Mouse (Mus musculus) hindbrain, embryonic 15.5 days (tissue): ENCODE measurements around the gene Prkaa1. TPM values are rescaled to one million over a fixed set of nuclear protein-coding genes. Genes with fewer than 3 reads are reported as not detected.
A peak's percentile ranks its signal among the peaks of the same experiment; 100 is the strongest.

Source experiments
- ATAC-seq: fragments of 200-750 bp; cut with Nextera tagmentation; 2 replicates; pipeline ENCODE4 v1.8.0; 2017; ENCODE audit warnings: low read depth, moderate number of reproducible peaks, moderate TSS enrichment; ENCODE audit not compliant: low FRiP score
- H3K27ac ChIP-seq: fragments of 300-500 bp; sonication (generic); replicated peaks from 2 replicates; pipeline ENCODE4 v1.5.1; 2015; ENCODE audit warnings: mild to moderate bottlenecking, inconsistent platforms
- H3K27me3 ChIP-seq: fragments of 300-500 bp; sonication (generic); 2 replicates; pipeline ENCODE4 v1.6.1; 2015; ENCODE audit warnings: control low read depth, inconsistent platforms
- H3K36me3 ChIP-seq: fragments of 300-500 bp; sonication (generic); 2 replicates; pipeline ENCODE4 v1.6.1; 2015; ENCODE audit warnings: control low read depth, inconsistent platforms
- H3K4me1 ChIP-seq: fragments of 300-500 bp; sonication (generic); replicated peaks from 2 replicates; pipeline ENCODE4 v1.6.1; 2015; ENCODE audit warnings: control low read depth, inconsistent platforms
- H3K4me2 ChIP-seq: fragments of 300-500 bp; sonication (generic); 2 replicates; pipeline ENCODE4 v1.6.1; 2015; ENCODE audit warnings: moderate library complexity, mild to moderate bottlenecking, inconsistent platforms
- H3K4me3 ChIP-seq: fragments of 300-500 bp; sonication (generic); 2 replicates; pipeline ENCODE4 v1.5.1; 2015; ENCODE audit warnings: mild to moderate bottlenecking, inconsistent platforms
- H3K9ac ChIP-seq: fragments of 300-500 bp; sonication (generic); 2 replicates; pipeline ENCODE4 v1.6.1; 2015; ENCODE audit warnings: inconsistent platforms
- H3K9me3 ChIP-seq: fragments of 300-500 bp; sonication (generic); 2 replicates; pipeline ENCODE4 v1.6.1; 2016; ENCODE audit warnings: control low read depth, inconsistent platforms
- WGBS: fragments of 180-500 bp; shearing (Covaris S2); methylation state at CpG from one replicate; pipeline ENCODE4 v1.1.7; 2015; 5-methylcytosine and 5-hydroxymethylcytosine counted together
- polyA plus RNA-seq: library from polyadenylated mRNA; unstranded; fragments of >200 nt; fragmentation: Nextera tagmentation; extraction: Ambion mirVana; gene quantifications from 2 replicates; pipeline ENCODE4 v1.2.1, GENCODE M21; 2015

Gene Prkaa1
- polyA plus RNA-seq, 1 experiment from 2014 or later: 13.7 TPM

GRCm38 (mm10) chr15:5152171-5152570 lies 8.5 kb downstream of the Prkaa1 start:
- H3K9me3 ChIP-seq: no peaks in the 10 kb centered on the region
- peaks cover 17% of the 10 kb centered on the region; the same call in 1 of the 2 replicates for H3K4me1 ChIP-seq
- no peak overlapping the region for H3K4me3 ChIP-seq
- no peaks in the 10 kb centered on the region for H3K36me3 ChIP-seq
- H3K27me3 ChIP-seq: no peaks in the 10 kb centered on the region
- 94% methylated on average over 6 of the region's 6 CpGs for WGBS
- H3K4me2 ChIP-seq: no peak overlapping the region
- no peak overlapping the region for H3K27ac ChIP-seq
- no peak for ATAC-seq
- H3K9ac ChIP-seq: no peak overlapping the region

GRCm38 (mm10) chr15:5154621-5155020 lies 11.0 kb downstream of the Prkaa1 start:
- Histone ChIP-seq H3K27ac (no peak overlapping the region), H3K4me1 (peaks cover 6% of the 10 kb centered on the region; the same call in 1 of the 2 replicates), H3K4me2 (no peak overlapping the region), H3K36me3 (no peaks in the 10 kb centered on the region), H3K9me3 (no peaks in the 10 kb centered on the region), H3K4me3 (no peak overlapping the region), H3K9ac (no peak overlapping the region), H3K27me3 (no peaks in the 10 kb centered on the region)
- no peak for ATAC-seq
- WGBS: 88% methylated on average over 9 of the region's 9 CpGs

GRCm38 (mm10) chr15:5155093-5155492 lies 11.4 kb downstream of the Prkaa1 start:
- H3K9ac ChIP-seq: no peak overlapping the region
- H3K27me3 ChIP-seq: no peaks in the 10 kb centered on the region
- H3K27ac ChIP-seq: no peak overlapping the region
- H3K4me1 ChIP-seq: peaks cover 6% of the 10 kb centered on the region; the same call in 1 of the 2 replicates
- H3K9me3 ChIP-seq: no peaks in the 10 kb centered on the region
- H3K36me3 ChIP-seq: no peaks in the 10 kb centered on the region
- H3K4me3 ChIP-seq: no peak overlapping the region
- ATAC-seq: no peak
- H3K4me2 ChIP-seq: no peak overlapping the region
- WGBS: 64% methylated on average over 5 of the region's 5 CpGs

- WGBS: 84% methylated on average over 4 of the region's 4 CpGs
- no peaks in the 10 kb centered on the region for H3K27me3 ChIP-seq
- ATAC-seq: no peak
- H3K4me2 ChIP-seq: no peak overlapping the region
- H3K9ac ChIP-seq: no peak overlapping the region
- no peak overlapping the region for H3K4me3 ChIP-seq
- peaks cover under 1% of the 10 kb centered on the region; the same call in 1 of the 2 replicates for H3K36me3 ChIP-seq
- H3K4me1 ChIP-seq: peaks cover 6% of the 10 kb centered on the region; the same call in 1 of the 2 replicates
- H3K9me3 ChIP-seq: no peaks in the 10 kb centered on the region
- H3K27ac ChIP-seq: no peak overlapping the region
These were observed 12.7 kb downstream of the Prkaa1 start for GRCm38 (mm10) chr15:5156355-5156754.

- Histone ChIP-seq H3K4me1 (peaks cover 6% of the 10 kb centered on the region; the same call in 1 of the 2 replicates), H3K9me3 (no peaks in the 10 kb centered on the region), H3K4me3 (no peak overlapping the region), H3K9ac (no peak overlapping the region), H3K4me2 (no peak overlapping the region), H3K27ac (no peak overlapping the region), H3K27me3 (no peaks in the 10 kb centered on the region), H3K36me3 (peaks cover 4% of the 10 kb centered on the region; the same call in 1 of the 2 replicates)
- WGBS: 55% methylated on average over 1 of the region's 1 CpGs
- no peak for ATAC-seq
These were observed 13.7 kb downstream of the Prkaa1 start for GRCm38 (mm10) chr15:5157386-5157785.

- no peak for ATAC-seq
- Histone ChIP-seq H3K4me1 (peaks cover 6% of the 10 kb centered on the region; the same call in 1 of the 2 replicates), H3K9me3 (no peaks in the 10 kb centered on the region), H3K27ac (no peak overlapping the region), H3K4me3 (no peak overlapping the region), H3K4me2 (no peak overlapping the region), H3K27me3 (no peaks in the 10 kb centered on the region), H3K36me3 (peaks cover 6% of the 10 kb centered on the region; the same call in 1 of the 2 replicates), H3K9ac (no peak overlapping the region)
- WGBS: 86% methylated on average over 6 of the region's 6 CpGs
These were observed 15.2 kb downstream of the Prkaa1 start for GRCm38 (mm10) chr15:5158827-5159226.

GRCm38 (mm10) chr15:5165121-5165773 lies 21.6 kb downstream of the Prkaa1 start:
- peaks cover 30% of the 10 kb centered on the region for H3K36me3 ChIP-seq

GRCm38 (mm10) chr15:5173217-5173820 lies 29.7 kb downstream of the Prkaa1 start:
- Histone ChIP-seq H3K9me3 (no peaks in the 10 kb centered on the region), H3K27ac (no peak overlapping the region), H3K36me3 (peaks cover 56% of the 10 kb centered on the region), H3K9ac (no peak overlapping the region), H3K4me1 (no peaks in the 10 kb centered on the region), H3K4me3 (no peak overlapping the region), H3K27me3 (no peaks in the 10 kb centered on the region), H3K4me2 (no peak overlapping the region)
- 93% methylated on average over 12 of the region's 12 CpGs for WGBS
- ATAC-seq: no peak

More at GRCm38 (mm10) chr15:5165121-5165773, 21.6 kb downstream of the Prkaa1 start:
- Histone ChIP-seq H3K9ac (no peak overlapping the region), H3K9me3 (no peaks in the 10 kb centered on the region), H3K4me3 (no peak overlapping the region), H3K27me3 (no peaks in the 10 kb centered on the region), H3K4me2 (no peak overlapping the region), H3K27ac (no peak overlapping the region), H3K4me1 (no peaks in the 10 kb centered on the region)
- WGBS: 82% methylated on average over 12 of the region's 12 CpGs
- ATAC-seq: no peak

GRCm38 (mm10) chr15:5184668-5185330 lies 41.1 kb downstream of the Prkaa1 start:
- H3K9ac ChIP-seq: peak overlapping the region; percentile 85
- H3K4me2 ChIP-seq: peak overlapping the region; percentile 81
- peak overlapping the region; percentile 94 for H3K4me3 ChIP-seq
- H3K27me3 ChIP-seq: no peaks in the 10 kb centered on the region
- no peaks in the 10 kb centered on the region for H3K36me3 ChIP-seq
- H3K4me1 ChIP-seq: peaks cover 26% of the 10 kb centered on the region
- H3K9me3 ChIP-seq: no peaks in the 10 kb centered on the region
- ATAC-seq: peak; percentile 54
- 48% methylated on average over 10 of the region's 11 CpGs for WGBS
- H3K27ac ChIP-seq: peak overlapping the region; percentile 87

GRCm38 (mm10) chr15:5185366-5186292 lies 42.0 kb downstream of the Prkaa1 start, which contains the start of gene Ttc33:
Gene Ttc33, plus strand, starts transcription at chr15:5185525.
- WGBS: under 1% methylated on average over 55 of the region's 55 CpGs
- H3K9ac ChIP-seq: peak within 1 kb of the TSS; percentile 85
- H3K27ac ChIP-seq: peak within 1 kb of the TSS; percentile 87
- H3K27me3 ChIP-seq: no peaks in the 10 kb centered on the region
- peak; percentile 90 for ATAC-seq
- H3K36me3 ChIP-seq: peaks cover 3% of the 10 kb centered on the region; the same call in 1 of the 2 replicates
- H3K4me2 ChIP-seq: peak within 1 kb of the TSS; percentile 81
- peaks cover 26% of the 10 kb centered on the region for H3K4me1 ChIP-seq
- H3K9me3 ChIP-seq: no peaks in the 10 kb centered on the region
- H3K4me3 ChIP-seq: peak within 1 kb of the TSS; percentile 94

- Histone ChIP-seq H3K4me1 (peaks cover 26% of the 10 kb centered on the region), H3K9ac (peak overlapping the region; percentile 85), H3K27ac (peak overlapping the region; percentile 87; the same call in 1 of the 2 replicates), H3K27me3 (no peaks in the 10 kb centered on the region), H3K4me2 (peak overlapping the region; percentile 81), H3K4me3 (peak overlapping the region; percentile 94), H3K9me3 (no peaks in the 10 kb centered on the region), H3K36me3 (peaks cover 8% of the 10 kb centered on the region)
- WGBS: 35% methylated on average over 10 of the region's 10 CpGs
- no peak for ATAC-seq
These were observed 42.6 kb downstream of the Prkaa1 start for GRCm38 (mm10) chr15:5186293-5186675.
